Mouse (Mus musculus): Measurements from ENCODE around the gene Stx8. TPM values are rescaled to one million over a fixed set of nuclear protein-coding genes. Genes with fewer than 3 reads are reported as not detected.

Stx8 gene
- polyA plus RNA-seq (2015; fragmentation: Nextera tagmentation; extraction: Ambion mirVana): 48.1 and 53.2 TPM in 2 replicates

GRCm38 (mm10) chr11:67965905-67966878 is at the start of gene Stx8:
Gene Stx8 (plus strand): TSS chr11:67966193.

DNA sequence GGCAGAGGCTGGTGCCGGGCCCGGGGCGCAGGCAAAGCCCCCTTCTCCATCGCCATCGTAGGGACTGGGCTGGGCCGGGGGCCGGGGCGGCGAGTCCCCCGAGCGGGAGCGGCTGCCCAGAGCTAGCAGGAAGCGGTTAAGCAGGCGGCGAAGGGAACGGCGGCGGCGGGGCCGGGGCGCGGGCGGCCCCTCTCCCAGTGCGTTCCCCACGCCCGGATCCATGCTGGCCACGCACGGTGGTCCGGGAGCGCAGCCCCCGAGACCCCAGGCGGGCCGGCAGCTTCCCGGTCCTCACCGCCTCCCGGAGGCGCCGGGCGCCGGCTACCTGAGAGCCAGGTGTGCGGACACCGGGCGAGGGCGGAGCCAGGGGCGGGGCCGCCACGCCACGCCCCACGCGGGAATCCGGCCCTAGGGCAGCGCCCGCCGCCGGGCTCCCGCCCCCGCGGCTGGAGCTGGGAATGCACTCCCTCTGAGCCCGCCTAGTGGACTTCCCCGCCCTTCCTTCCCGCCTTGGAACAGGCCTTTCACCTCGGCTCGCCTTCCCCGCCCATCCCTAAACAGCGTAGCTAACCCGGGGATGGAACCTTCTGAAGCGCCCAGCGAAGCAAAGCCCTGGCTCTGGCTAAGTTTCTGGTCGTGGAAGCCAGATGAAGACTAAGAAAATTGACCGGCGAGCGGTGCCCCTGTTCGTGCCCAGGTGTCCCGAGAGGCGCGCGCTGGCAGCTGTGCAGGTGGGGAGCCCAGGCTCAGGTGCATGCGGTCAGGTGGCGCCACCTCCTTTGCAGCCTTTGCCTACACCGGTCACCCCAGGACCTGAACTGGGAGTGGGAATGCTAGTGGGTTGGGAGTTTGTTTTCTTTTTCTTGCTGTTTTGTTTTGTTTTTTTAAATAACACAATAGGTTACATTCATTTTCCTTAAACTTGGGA is 43.9 kb upstream of the Stx8 start, which contains the start of gene Usp43:
Gene Usp43 (minus strand): TSS at position 327 of the 928 bp plus-strand sequence.

DNA sequence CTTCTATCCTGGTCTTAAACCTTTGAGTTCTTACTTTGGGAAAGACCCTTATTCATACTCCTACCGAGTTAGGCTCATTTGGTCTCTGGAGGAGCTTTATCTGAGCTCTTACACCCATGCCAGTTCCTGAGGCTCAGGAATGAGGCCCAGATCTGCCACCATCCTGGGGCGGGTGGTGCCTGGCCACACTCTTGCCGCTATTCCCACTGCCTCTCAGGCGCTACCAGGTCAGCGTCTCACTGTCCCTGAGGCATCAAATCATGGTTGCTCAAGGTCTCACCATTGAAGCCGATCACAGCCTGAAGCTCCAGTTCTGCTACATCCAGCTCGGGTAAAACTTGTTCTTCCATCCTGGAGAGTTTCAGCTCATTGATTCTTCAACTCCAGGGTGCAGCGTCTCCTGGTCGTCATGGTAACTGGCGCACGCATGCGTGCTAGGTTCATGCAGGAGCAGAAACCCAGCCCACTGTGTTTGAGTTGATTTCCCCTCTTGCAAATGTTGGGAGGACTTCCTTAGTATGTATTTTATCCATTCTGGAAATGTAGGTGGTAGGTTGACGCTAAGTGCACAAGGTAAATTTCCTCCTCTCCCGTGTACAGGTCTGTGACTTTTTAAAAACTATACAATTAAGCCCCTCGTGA is 630 bp upstream of the Stx8 start, which contains the start of gene Cfap52:
Gene Cfap52 (minus strand): TSS at position 410 of the 642 bp plus-strand sequence.

Small RNA genes lying within 50 kb of the gene (microRNA-seq; reads per million reads assigned to microRNA genes)
- 0 reads per million in 2 experiments for gene Mir6406

Other genes with a start within 250 kb of the Stx8 start
- 0.44 and 0.45 TPM in 2 replicates for gene Glp2r, start 195.0 kb upstream of the Stx8 start, polyA plus RNA-seq (2015; fragmentation: Nextera tagmentation; extraction: Ambion mirVana)
- gene Gsg1l2, start 191.6 kb upstream of the Stx8 start, polyA plus RNA-seq (2015; fragmentation: Nextera tagmentation; extraction: Ambion mirVana): not detected in 2 replicates
- gene Dhrs7c, start 168.0 kb upstream of the Stx8 start, polyA plus RNA-seq (2015; fragmentation: Nextera tagmentation; extraction: Ambion mirVana): 193 and 214 TPM in 2 replicates
- gene Usp43, start 44.0 kb upstream of the Stx8 start, polyA plus RNA-seq (2015; fragmentation: Nextera tagmentation; extraction: Ambion mirVana): 0.24 and 0.35 TPM in 2 replicates
- gene Cfap52, start 542 bp upstream of the Stx8 start, polyA plus RNA-seq (2015; fragmentation: Nextera tagmentation; extraction: Ambion mirVana): 1.1 and 2.0 TPM in 2 replicates

Data from skeletal muscle tissue, postnatal 0 days (tissue).